Mouse (Mus musculus): ENCODE results near the gene Gm17949.

GRCm38 (mm10) chr17:56988441-56988840 lies 22.8 kb upstream of the Gm17949 start:
- TF ChIP-seq CTCF (IDR thresholded peaks at IDR 0.05; ENCODE audit: low read depth, low read length): no peak
- no peak for TF ChIP-seq GATA1 (IDR thresholded peaks at IDR 0.05; ENCODE audit: borderline replicate concordance, low read length)
- no peak for TF ChIP-seq TAL1 (conservative IDR thresholded peaks at IDR 0.05; ENCODE audit: low read depth, low read length)
